Comparison of ENCODE assay signal across 21 mouse cellular contexts in the genomic region with DNA sequence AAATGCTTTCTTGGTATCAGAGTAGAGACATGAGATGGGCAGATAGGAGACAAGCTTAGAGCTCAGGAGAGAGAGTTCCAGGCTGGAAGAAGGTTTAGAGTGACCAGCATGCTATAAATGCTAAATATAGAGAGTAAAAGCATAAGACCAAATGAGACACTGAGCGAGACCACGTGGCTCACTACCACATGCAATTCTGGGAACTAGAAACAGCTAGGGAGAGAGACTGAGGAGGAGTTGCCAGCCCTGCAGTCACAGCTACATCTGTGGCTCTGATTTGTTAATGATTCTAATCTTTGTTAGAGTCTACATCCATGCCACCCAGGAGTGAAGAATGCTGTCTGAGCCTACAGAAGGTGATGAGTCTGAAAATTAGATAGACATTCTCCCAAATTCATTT. TPM values are rescaled to one million over a fixed set of nuclear protein-coding genes. Genes with fewer than 3 reads are reported as not detected.
"Had no signal": no experiment of that assay in that cellular context is flagged by ENCODE, and none has a peak within 500 bp of the region (broad histone marks: within the 10 kb centered on the region; RNA-seq: fewer than 3 reads in every experiment).

No protein-coding gene starts in this region.

- DNase-seq: kidney, adult 11 months; kidney, adult 9 months; left cerebral cortex, postnatal 4 days; lung, adult 18-20 months; spleen, adult 18-20 months; thymus, postnatal 36 days had no signal

RNA-seq across cellular contexts. Expression of a gene that starts 13.3 kb away (rescaled TPM):
- total RNA-seq: layer of hippocampus, postnatal 14 days; liver, adult 2 months; megakaryocyte-erythroid progenitor cell, adult 5-6 weeks had no signal
- polyA plus RNA-seq: intestine, embryonic 14.5 days; kidney, postnatal 0 days; large intestine, adult 2 months; limb, embryonic 13.5 days; liver, adult 2 months; liver, embryonic 14.5 days; lung, embryonic 16.5 days; midbrain, embryonic 12.5 days; midbrain, embryonic 16.5 days; neural tube, embryonic 14.5 days; stomach, embryonic 14.5 days; thymus, postnatal 0 days had no signal

RNA-seq across cellular contexts. Expression of a gene that starts 52.0 kb away (rescaled TPM):
- total RNA-seq: layer of hippocampus, postnatal 14 days; left cerebral cortex, postnatal 4 days; megakaryocyte-erythroid progenitor cell, adult 5-6 weeks had no signal
- polyA plus RNA-seq: limb, embryonic 13.5 days; liver, adult 2 months; midbrain, embryonic 12.5 days; testis, adult 2 months had no signal
